Mouse (Mus musculus) lung, adult 2 months (tissue): ENCODE results near the gene Rrp36. TPM values are rescaled to one million over a fixed set of nuclear protein-coding genes. Genes with fewer than 3 reads are reported as not detected.

ENCODE experiments used
- DNase-seq: peaks from one replicate; pipeline ENCODE4 v3.0.0; 2022
- H3K4me1 ChIP-seq: fragments of 200-500 bp; 2 replicates; pipeline ENCODE4 v1.6.1; 2011; ENCODE audit warnings: low read length; ENCODE audit not compliant: control insufficient read depth, insufficient read depth
- H3K4me3 ChIP-seq: fragments of 200-500 bp; replicated peaks from 2 replicates; pipeline ENCODE3; 2011; ENCODE audit warnings: low read depth, mild to moderate bottlenecking, control low read depth, low read length; ENCODE audit errors: extremely low read depth
- CTCF ChIP-seq: fragments of 200-500 bp; IDR thresholded peaks from 2 replicates; pipeline ENCODE4 v1.5.1; 2011; ENCODE audit warnings: mild to moderate bottlenecking, low read length, control low read depth; ENCODE audit not compliant: insufficient read depth
- POLR2A ChIP-seq: fragments of 200-500 bp; IDR thresholded peaks from 2 replicates; pipeline ENCODE4 v1.6.1; 2011; ENCODE audit warnings: low read depth, mild to moderate bottlenecking, control low read depth, low read length, borderline replicate concordance; ENCODE audit errors: extremely low read depth
- WGBS: fragments of 180-500 bp; shearing (Covaris S2); methylation state at CpG from one replicate; pipeline ENCODE4 v1.1.7; 2018; 5-methylcytosine and 5-hydroxymethylcytosine counted together
- polyA plus RNA-seq: library from polyadenylated mRNA; depleted of rRNA; stranded (reverse); fragments of >200 nt; gene quantifications from 2 replicates; pipeline ENCODE4 v1.2.3, GENCODE M21; 2012

Rrp36 gene
- polyA plus RNA-seq, 1 experiment = 30.8 TPM

DNA sequence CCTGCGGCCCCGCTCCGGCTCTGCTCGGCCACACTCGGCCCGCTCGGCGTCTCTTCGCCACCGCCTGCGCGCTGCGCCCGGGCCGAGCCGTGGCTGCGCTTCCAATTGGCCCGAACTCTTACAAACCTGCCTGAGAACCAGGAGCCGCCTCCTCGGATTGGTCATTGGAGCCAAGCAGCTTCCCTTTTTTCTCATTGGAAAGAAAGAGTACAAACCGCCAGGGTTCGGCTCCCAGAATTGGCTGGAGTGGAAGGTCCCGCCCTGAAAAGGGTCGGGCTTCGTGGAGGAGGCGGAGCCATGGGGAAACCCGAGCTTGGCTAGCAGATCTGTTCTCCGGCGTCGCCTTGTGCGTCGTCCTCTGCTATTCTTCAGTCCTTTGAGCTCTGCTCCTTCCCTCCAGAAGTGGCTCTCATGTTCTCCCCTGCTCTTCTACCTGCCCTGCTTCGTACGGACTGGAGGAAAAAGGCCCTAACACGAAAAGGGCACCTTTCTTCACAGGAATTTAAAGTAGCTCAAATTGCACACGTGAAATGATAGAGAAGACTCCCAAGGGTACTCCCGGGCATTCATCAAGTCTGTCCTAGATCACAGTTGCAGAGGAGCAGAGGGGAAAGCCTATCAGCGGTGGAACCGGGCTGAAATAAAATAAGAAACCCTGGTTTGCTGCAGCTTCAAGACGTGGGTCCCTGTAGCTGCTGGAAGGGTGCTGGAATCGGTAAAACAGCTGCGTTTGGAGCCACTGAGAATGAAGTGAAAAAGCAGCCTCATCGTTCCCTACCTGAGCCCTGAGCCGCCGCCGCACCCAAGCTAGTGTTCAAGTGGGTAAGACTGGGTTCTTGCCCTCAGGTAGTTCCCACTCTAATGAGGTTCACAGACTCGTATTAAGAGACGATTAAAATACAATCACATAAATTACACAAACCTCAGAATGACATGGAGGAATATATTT, 31.0 kb upstream of the Rrp36 start, which contains the start of gene Ppp2r5d:
TSS of gene Ppp2r5d (minus strand) at position 225 of the 949 bp plus-strand sequence.
- Histone ChIP-seq H3K4me3 (peak within 1 kb of the TSS; percentile 86), H3K4me1 (peaks cover 8% of the 10 kb centered on the region)
- WGBS = under 1% methylated on average over 48 of the region's 48 CpGs
- DNase-seq = peak; percentile 96
- TF ChIP-seq CTCF = no peak
- peak; percentile 72; the same call in 1 of the 2 replicates for TF ChIP-seq POLR2A

DNA sequence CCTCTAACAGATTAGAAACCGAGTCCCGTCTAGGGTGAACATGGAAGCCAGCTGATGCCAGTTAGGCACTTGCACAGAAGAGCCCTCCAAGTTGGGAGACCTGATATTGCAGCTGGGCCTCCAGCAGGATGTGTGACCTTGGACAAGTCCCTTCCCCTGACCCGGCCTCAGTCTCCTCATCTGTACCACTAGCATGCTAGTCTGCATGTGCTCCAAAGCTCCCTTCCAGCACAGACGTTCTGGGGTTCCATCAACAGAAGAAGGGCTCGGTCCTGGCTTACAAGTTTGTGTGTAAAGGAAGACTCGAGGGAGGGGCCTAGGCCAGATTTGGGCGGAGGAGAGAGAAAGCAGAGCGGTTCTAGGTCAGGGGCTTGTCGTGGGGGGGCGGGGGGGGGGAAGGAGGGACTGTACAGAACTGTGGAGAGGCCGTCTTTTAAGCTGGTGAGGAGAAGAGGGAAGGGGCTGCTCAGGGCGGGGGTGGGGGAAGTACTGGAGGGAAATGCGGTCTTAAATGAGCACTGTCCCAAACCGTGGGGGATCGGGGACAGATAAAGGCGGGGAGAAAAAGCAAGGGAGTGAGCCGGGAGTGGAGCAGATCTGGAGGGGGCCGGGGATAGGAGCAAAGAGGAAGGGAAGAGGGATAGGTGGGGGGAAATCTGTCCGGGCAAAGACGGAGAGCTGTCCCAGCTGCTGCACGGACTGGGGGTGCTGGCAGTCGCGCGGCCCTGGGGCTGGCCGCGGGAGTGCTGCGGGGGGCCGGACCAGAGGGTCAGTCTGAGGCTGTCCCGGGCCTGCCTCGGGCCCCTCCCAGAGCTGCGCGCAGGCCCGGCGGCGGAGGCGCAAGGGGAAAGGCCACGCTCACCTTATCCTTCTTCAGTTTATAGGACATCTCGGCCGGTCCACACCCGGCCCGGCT, 30.1 kb upstream of the Rrp36 start:
- peaks cover 8% of the 10 kb centered on the region for H3K4me1 ChIP-seq
- WGBS = 3% methylated on average over 40 of the region's 41 CpGs
- no peak for DNase-seq
- peak overlapping the region; percentile 86 for H3K4me3 ChIP-seq
- TF ChIP-seq POLR2A (no peak), CTCF (no peak)

DNA sequence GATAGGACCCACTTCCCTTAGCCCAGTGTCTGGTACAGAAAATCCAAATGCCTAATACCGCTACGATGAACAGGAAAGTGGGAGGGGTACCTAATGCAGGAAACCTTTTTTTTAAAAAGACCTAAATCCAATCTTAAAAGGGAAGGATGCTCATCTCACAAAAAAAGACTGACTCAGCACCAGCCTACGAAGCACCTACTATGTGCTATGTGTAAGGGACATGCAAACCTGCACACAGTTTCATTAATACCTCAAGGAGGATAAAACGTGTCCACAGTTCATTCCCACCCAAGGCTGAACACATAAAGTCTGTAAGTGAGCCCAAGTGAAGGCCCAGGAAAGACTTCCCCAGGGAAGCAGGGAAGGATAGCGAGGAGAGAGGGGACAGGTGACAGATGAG, 28.4 kb upstream of the Rrp36 start:
- TF ChIP-seq POLR2A (no peak), CTCF (no peak)
- DNase-seq = no peak
- WGBS = 81% methylated on average over 5 of the region's 5 CpGs
- Histone ChIP-seq H3K4me1 (peaks cover 8% of the 10 kb centered on the region), H3K4me3 (no peak overlapping the region)

DNA sequence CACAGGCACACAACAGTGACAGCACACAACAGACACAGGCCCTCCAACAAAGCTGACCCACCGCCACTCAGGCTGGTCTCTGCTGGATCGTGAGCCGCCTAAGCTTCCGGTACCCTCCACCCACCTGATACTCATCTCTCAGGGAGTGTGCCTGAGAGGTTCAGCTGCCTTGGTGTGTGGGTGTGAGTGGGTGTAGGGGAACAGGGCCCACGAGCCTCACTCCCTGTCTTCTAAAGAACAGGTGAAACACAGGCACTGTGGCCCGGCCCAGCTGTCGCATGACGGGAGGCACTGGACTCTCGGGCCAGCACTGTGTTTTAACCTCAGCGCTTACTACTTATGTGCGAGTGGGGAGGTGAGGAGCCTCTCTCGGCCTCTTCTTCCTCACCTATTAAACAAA, 27.9 kb upstream of the Rrp36 start:
- Histone ChIP-seq H3K4me3 (no peak overlapping the region), H3K4me1 (peaks cover 8% of the 10 kb centered on the region)
- no peak for DNase-seq
- WGBS = 83% methylated on average over 12 of the region's 12 CpGs
- TF ChIP-seq POLR2A (no peak), CTCF (no peak)

DNA sequence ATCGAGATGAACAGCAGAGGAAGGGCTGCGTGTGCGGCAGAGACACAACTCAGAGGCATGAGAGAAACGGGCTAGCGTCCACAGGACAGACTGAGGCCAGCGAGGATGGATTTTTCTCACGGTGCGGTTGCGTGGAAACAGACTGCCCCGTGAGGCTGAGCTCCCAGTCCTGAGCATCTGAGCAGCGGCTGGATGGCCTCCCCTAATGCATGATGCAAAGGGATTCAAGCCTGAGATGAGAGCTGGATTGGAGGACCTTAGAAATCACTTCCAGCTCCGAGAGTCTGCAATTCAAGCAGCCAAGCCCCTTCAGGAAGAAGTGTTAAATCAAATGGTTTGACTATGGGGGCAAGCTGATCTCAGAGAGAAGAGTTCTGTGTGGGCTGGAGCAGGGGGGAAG, 27.3 kb upstream of the Rrp36 start:
- 64% methylated on average over 12 of the region's 12 CpGs for WGBS
- Histone ChIP-seq H3K4me1 (peaks cover 8% of the 10 kb centered on the region), H3K4me3 (no peak overlapping the region)
- no peak for TF ChIP-seq CTCF
- no peak for TF ChIP-seq POLR2A
- DNase-seq = no peak

DNA sequence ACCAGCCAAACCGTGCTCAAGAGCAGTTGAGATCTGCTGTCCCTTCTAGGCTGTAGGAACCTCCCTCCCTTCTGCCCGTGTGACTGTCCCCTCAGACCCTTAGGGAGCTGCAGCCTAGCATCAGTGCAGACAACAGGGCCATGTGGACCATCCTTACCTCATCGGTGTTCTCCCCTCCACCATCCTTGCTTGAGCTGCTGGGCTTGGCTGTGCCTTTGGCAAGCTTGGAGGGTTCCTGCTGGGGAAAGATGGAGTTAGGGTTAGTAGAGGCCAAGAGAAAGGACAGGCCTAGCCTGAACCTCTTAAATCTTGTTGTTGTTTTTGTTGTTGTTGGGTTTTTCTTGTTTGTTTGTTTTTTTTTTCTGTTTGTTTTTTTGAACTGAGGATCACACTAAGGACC, 25.8 kb upstream of the Rrp36 start:
- no peak for DNase-seq
- H3K4me1 ChIP-seq = peaks cover 8% of the 10 kb centered on the region
- no peak overlapping the region for H3K4me3 ChIP-seq
- TF ChIP-seq CTCF = no peak
- no peak for TF ChIP-seq POLR2A
- WGBS = 84% methylated on average over 3 of the region's 3 CpGs

DNA sequence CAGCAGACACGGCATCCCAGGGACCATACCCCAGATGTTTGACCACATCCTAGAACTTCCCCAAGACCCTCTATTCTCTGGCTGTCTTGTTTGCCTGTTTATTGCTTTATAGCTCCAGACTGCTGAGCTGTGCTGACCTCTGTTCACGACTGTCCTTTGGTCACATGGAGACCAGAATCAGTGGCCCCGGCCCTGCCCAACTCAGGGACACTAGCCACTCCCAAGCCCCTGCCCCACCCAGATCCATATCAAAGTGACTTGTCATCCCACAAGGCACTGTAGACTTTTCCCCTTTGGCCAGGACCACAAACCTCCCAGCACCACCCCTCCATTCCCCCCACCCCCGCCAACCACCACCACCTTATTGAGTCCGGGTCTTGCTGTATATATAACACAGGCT, 25.1 kb upstream of the Rrp36 start:
- Histone ChIP-seq H3K4me1 (peaks cover 8% of the 10 kb centered on the region), H3K4me3 (no peak overlapping the region)
- no peak for DNase-seq
- WGBS = 75% methylated on average over 5 of the region's 5 CpGs
- TF ChIP-seq CTCF (no peak), POLR2A (no peak)

DNA sequence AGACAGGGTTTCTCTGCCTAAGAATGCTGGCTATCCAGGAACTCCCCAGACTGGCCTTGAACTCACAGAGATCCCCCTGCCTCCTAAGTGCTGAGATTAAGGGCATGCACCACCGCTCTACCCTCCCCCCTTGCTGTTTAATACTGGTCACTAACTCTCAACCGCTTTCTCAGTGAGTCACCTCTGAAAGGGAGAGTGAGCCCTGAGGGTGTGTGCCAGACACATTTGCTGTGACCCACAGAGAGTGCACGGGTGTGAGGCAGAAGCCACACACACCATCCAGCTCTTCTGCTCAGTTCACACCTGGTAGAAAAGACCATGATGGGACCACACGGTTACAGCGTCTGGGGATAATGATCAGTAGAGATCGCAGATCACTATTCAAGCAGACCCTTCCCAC, 24.4 kb upstream of the Rrp36 start:
- Histone ChIP-seq H3K4me3 (no peak overlapping the region), H3K4me1 (peaks cover 4% of the 10 kb centered on the region)
- WGBS = 83% methylated on average over 6 of the region's 6 CpGs
- TF ChIP-seq CTCF = no peak
- TF ChIP-seq POLR2A = no peak
- no peak for DNase-seq

DNA sequence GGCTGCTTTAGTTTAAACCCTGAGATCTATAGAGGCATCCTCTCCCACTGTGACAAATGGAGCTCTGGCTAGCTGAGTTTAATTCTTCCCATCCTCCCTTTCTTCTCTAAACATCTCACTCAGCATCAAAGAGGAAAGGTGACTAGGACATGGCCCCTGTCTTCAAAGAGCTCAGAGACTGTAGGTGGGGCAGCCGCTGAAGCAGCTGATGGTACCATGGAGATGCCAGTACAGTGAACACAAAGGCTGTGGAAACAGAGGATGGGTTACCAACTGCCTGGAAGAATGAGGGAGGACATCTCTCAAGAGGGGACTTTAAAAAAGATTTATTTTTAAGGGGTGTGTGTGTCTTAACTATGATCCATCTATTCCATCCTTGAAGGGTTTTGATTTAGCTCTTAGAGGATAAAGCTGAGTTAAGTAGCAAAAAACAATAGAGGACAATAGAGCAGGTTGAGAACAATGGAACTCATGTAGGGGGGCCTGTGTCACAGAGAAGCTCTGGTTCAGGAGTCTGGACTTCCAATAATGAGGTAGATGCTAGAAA, 20.4 kb upstream of the Rrp36 start:
- 64% methylated on average over 1 of the region's 1 CpGs for WGBS
- TF ChIP-seq CTCF (no peak), POLR2A (no peak)

DNA sequence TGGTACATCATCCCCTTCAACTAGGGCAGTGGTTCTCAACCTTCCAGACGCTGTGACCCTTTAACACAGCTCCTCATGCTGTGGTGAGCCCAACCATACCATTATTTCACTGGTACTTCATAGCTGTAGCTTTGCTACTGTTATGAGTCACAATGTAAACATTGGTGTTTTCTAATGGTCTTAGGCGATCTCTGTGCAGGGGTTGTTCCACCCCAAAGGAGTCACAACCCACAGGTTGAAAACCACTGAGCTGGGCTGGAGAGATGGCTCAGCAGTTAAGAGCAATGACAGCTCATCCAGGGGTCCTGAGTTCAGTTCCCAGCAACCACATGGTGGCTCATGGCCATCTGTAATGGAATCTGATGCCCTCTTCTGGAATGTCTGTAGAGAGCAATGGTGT, 17.2 kb upstream of the Rrp36 start:
- H3K4me1 ChIP-seq = no peaks in the 10 kb centered on the region
- no peak overlapping the region for H3K4me3 ChIP-seq
- TF ChIP-seq POLR2A = no peak
- TF ChIP-seq CTCF = no peak
- DNase-seq = no peak
- 77% methylated on average over 2 of the region's 2 CpGs for WGBS

More for the DNA sequence above, 20.4 kb upstream of the Rrp36 start:
- Histone ChIP-seq H3K4me1 (no peaks in the 10 kb centered on the region), H3K4me3 (no peak overlapping the region)
- DNase-seq = no peak
